Mouse (Mus musculus) limb, embryonic 12.5 days (tissue): ENCODE data around the gene Trim28. TPM values are rescaled to one million over a fixed set of nuclear protein-coding genes. Genes with fewer than 3 reads are reported as not detected.

Source experiments
- ATAC-seq: fragments of 200-750 bp; cut with Nextera tagmentation; 2 replicates; pipeline ENCODE4 v1.8.0; 2017; ENCODE audit warnings: low read depth, moderate TSS enrichment; ENCODE audit not compliant: insufficient number of reproducible peaks, insufficient read depth, low FRiP score, low TSS enrichment
- H3K27ac ChIP-seq: fragments of 300-500 bp; sonication (generic); 2 replicates; pipeline ENCODE4 v1.5.1; 2016; ENCODE audit warnings: mild to moderate bottlenecking, moderate library complexity
- H3K27me3 ChIP-seq: fragments of 300-500 bp; sonication (generic); 2 replicates; pipeline ENCODE4 v1.6.1; 2016; ENCODE audit warnings: mild to moderate bottlenecking, moderate library complexity
- H3K36me3 ChIP-seq: fragments of 300-500 bp; sonication (generic); 2 replicates; pipeline ENCODE4 v1.6.1; 2016; ENCODE audit warnings: mild to moderate bottlenecking, moderate library complexity
- H3K4me1 ChIP-seq: fragments of 300-500 bp; sonication (generic); replicated peaks from 2 replicates; pipeline ENCODE4 v1.6.1; 2016
- H3K4me2 ChIP-seq: fragments of 300-500 bp; sonication (generic); 2 replicates; pipeline ENCODE4 v1.6.1; 2016; ENCODE audit warnings: mild to moderate bottlenecking, moderate library complexity
- H3K4me3 ChIP-seq: fragments of 300-500 bp; sonication (generic); replicated peaks from 2 replicates; pipeline ENCODE4 v1.5.1; 2016; ENCODE audit warnings: mild to moderate bottlenecking
- H3K9ac ChIP-seq: fragments of 300-500 bp; sonication (generic); replicated peaks from 2 replicates; pipeline ENCODE4 v1.6.1; 2016; ENCODE audit warnings: mild to moderate bottlenecking, moderate library complexity
- H3K9me3 ChIP-seq: fragments of 300-500 bp; sonication (generic); 2 replicates; pipeline ENCODE4 v1.6.1; 2016; ENCODE audit warnings: mild to moderate bottlenecking, moderate library complexity
- WGBS: fragments of 180-500 bp; shearing (Covaris S2); methylation state at CpG from one replicate; pipeline ENCODE4 v1.1.7; 2016; 5-methylcytosine and 5-hydroxymethylcytosine counted together
- polyA plus RNA-seq: library from polyadenylated mRNA; unstranded; fragments of >200 nt; fragmentation: Nextera tagmentation; extraction: Ambion mirVana; gene quantifications from 2 replicates; pipeline ENCODE4 v1.2.1, GENCODE M21; 2016

Gene Trim28
- polyA plus RNA-seq, 1 experiment from 2014 or later = 496 TPM

- no peak for ATAC-seq
- H3K4me3 ChIP-seq = no peak overlapping the region
- no peaks in the 10 kb centered on the region for H3K27me3 ChIP-seq
- H3K4me2 ChIP-seq = peak overlapping the region; percentile 72
- peak overlapping the region; percentile 92 for H3K27ac ChIP-seq
- H3K36me3 ChIP-seq = peaks cover 14% of the 10 kb centered on the region; the same call in 1 of the 2 replicates
- WGBS = 78% methylated on average over 18 of the region's 18 CpGs
- no peaks in the 10 kb centered on the region for H3K9me3 ChIP-seq
- peaks cover 20% of the 10 kb centered on the region for H3K4me1 ChIP-seq
- H3K9ac ChIP-seq = no peak overlapping the region
Observed at GRCm38 (mm10) chr7:12978931-12979722, 19.8 kb upstream of the Trim28 start.

GRCm38 (mm10) chr7:12979776-12980175 lies 19.1 kb upstream of the Trim28 start:
- H3K4me1 ChIP-seq = peaks cover 20% of the 10 kb centered on the region
- no peak overlapping the region for H3K27ac ChIP-seq
- no peak overlapping the region for H3K9ac ChIP-seq
- no peak overlapping the region for H3K4me2 ChIP-seq
- WGBS = 34% methylated on average over 6 of the region's 6 CpGs
- H3K27me3 ChIP-seq = no peaks in the 10 kb centered on the region
- no peak for ATAC-seq
- no peak overlapping the region for H3K4me3 ChIP-seq
- no peaks in the 10 kb centered on the region for H3K9me3 ChIP-seq
- peaks cover 14% of the 10 kb centered on the region; the same call in 1 of the 2 replicates for H3K36me3 ChIP-seq

- Histone ChIP-seq H3K27ac (no peak overlapping the region), H3K4me3 (no peak overlapping the region), H3K9ac (no peak overlapping the region), H3K4me1 (peaks cover 20% of the 10 kb centered on the region), H3K36me3 (peaks cover 14% of the 10 kb centered on the region; the same call in 1 of the 2 replicates), H3K27me3 (no peaks in the 10 kb centered on the region), H3K4me2 (no peak overlapping the region), H3K9me3 (no peaks in the 10 kb centered on the region)
- WGBS = 84% methylated on average over 7 of the region's 7 CpGs
- no peak for ATAC-seq
Observed at GRCm38 (mm10) chr7:12980291-12980690, 18.6 kb upstream of the Trim28 start.

- Histone ChIP-seq H3K4me1 (no peaks in the 10 kb centered on the region), H3K4me3 (no peak overlapping the region), H3K27me3 (no peaks in the 10 kb centered on the region; the same call in 1 of the 2 replicates), H3K9ac (no peak overlapping the region), H3K36me3 (peaks cover 14% of the 10 kb centered on the region; the same call in 1 of the 2 replicates), H3K4me2 (no peak overlapping the region), H3K9me3 (no peaks in the 10 kb centered on the region), H3K27ac (no peak overlapping the region)
- WGBS = 86% methylated on average over 1 of the region's 1 CpGs
- ATAC-seq = no peak
Observed at GRCm38 (mm10) chr7:12985724-12986123, 13.2 kb upstream of the Trim28 start.

- no peak for ATAC-seq
- Histone ChIP-seq H3K4me2 (no peak overlapping the region), H3K4me3 (no peak overlapping the region), H3K36me3 (peaks cover 9% of the 10 kb centered on the region; the same call in 1 of the 2 replicates), H3K9me3 (no peaks in the 10 kb centered on the region), H3K27ac (no peak overlapping the region), H3K27me3 (no peaks in the 10 kb centered on the region; the same call in 1 of the 2 replicates), H3K9ac (no peak overlapping the region), H3K4me1 (no peaks in the 10 kb centered on the region)
- WGBS = 83% methylated on average over 8 of the region's 8 CpGs
Observed at GRCm38 (mm10) chr7:12986906-12987305, 12.0 kb upstream of the Trim28 start.

- Histone ChIP-seq H3K4me1 (no peaks in the 10 kb centered on the region), H3K4me3 (no peak overlapping the region), H3K27ac (no peak overlapping the region), H3K4me2 (no peak overlapping the region), H3K36me3 (peaks cover 2% of the 10 kb centered on the region; the same call in 1 of the 2 replicates), H3K9ac (no peak overlapping the region), H3K9me3 (no peaks in the 10 kb centered on the region), H3K27me3 (no peaks in the 10 kb centered on the region; the same call in 1 of the 2 replicates)
- WGBS = 88% methylated on average over 8 of the region's 8 CpGs
- no peak for ATAC-seq
Observed at GRCm38 (mm10) chr7:12987409-12988189, 11.3 kb upstream of the Trim28 start.

GRCm38 (mm10) chr7:12992222-12992621 lies 6.7 kb upstream of the Trim28 start:
- WGBS = 4% methylated on average over 3 of the region's 3 CpGs
- Histone ChIP-seq H3K36me3 (no peaks in the 10 kb centered on the region), H3K27me3 (no peaks in the 10 kb centered on the region; the same call in 1 of the 2 replicates), H3K9ac (no peak overlapping the region), H3K4me1 (no peaks in the 10 kb centered on the region), H3K4me3 (no peak overlapping the region), H3K27ac (no peak overlapping the region), H3K9me3 (no peaks in the 10 kb centered on the region), H3K4me2 (no peak overlapping the region)
- no peak for ATAC-seq

- ATAC-seq = no peak
- Histone ChIP-seq H3K4me2 (no peak overlapping the region), H3K36me3 (no peaks in the 10 kb centered on the region), H3K9ac (no peak overlapping the region), H3K27ac (no peak overlapping the region), H3K4me1 (no peaks in the 10 kb centered on the region), H3K27me3 (no peaks in the 10 kb centered on the region; the same call in 1 of the 2 replicates), H3K9me3 (no peaks in the 10 kb centered on the region), H3K4me3 (no peak overlapping the region)
- 88% methylated on average over 10 of the region's 10 CpGs for WGBS
Observed at GRCm38 (mm10) chr7:12993148-12993547, 5.8 kb upstream of the Trim28 start.

GRCm38 (mm10) chr7:12995862-12996261 lies 3.1 kb upstream of the Trim28 start:
- Histone ChIP-seq H3K9ac (no peak overlapping the region), H3K4me2 (no peak overlapping the region), H3K4me3 (no peak overlapping the region), H3K27me3 (no peaks in the 10 kb centered on the region), H3K27ac (no peak overlapping the region), H3K4me1 (no peaks in the 10 kb centered on the region), H3K9me3 (no peaks in the 10 kb centered on the region), H3K36me3 (no peaks in the 10 kb centered on the region)
- no peak for ATAC-seq

GRCm38 (mm10) chr7:12997230-12997629 lies 1.7 kb upstream of the Trim28 start:
- Histone ChIP-seq H3K4me3 (no peak overlapping the region), H3K27ac (no peak overlapping the region), H3K4me2 (no peak overlapping the region), H3K36me3 (no peaks in the 10 kb centered on the region), H3K27me3 (no peaks in the 10 kb centered on the region), H3K9me3 (no peaks in the 10 kb centered on the region), H3K9ac (no peak overlapping the region), H3K4me1 (no peaks in the 10 kb centered on the region)
- WGBS = 65% methylated on average over 5 of the region's 5 CpGs
- no peak for ATAC-seq

- Histone ChIP-seq H3K27me3 (no peaks in the 10 kb centered on the region), H3K9ac (no peak within 1 kb of the TSS), H3K4me1 (no peaks in the 10 kb centered on the region), H3K4me2 (no peak within 1 kb of the TSS), H3K4me3 (no peak within 1 kb of the TSS), H3K36me3 (no peaks in the 10 kb centered on the region), H3K27ac (no peak within 1 kb of the TSS), H3K9me3 (no peaks in the 10 kb centered on the region)
- ATAC-seq = no peak
- WGBS = 83% methylated on average over 5 of the region's 5 CpGs
Observed at GRCm38 (mm10) chr7:12998053-12998452, 861 bp upstream of the Trim28 start, which contains the start of gene Slc27a5. Gene Slc27a5 (minus strand): TSS chr7:12998192.
